In the genomic region with DNA sequence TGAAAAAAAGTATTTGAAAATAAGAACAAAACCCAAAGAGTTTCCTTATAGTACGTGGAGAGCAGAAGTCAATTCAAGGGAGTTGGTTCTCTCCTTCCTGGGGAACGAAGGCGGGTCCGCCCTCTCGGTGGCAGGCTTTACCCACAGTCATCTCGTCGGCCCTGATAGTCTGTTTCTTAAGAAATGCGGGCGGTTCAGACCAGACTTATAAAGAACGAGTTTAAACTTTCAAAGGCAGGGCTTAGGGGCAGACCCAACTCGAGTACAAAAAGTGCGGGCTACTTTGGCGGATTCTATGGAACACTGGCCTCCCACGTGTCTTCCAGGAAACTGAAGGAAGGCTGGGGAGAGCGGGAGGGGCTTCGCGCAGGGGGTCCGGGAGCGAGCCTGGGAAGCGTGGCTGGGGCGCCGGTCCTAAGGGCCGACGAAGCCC, we compare ENCODE assay signal across 8 mouse cellular contexts. TPM values are rescaled to one million over a fixed set of nuclear protein-coding genes. Genes with fewer than 3 reads are reported as not detected.
DNase-seq lines count a peak whose midpoint lies in the region; ATAC-seq and TF ChIP-seq lines count a peak whose summit lies in the region.

No protein-coding gene starts in this region.

- H3K4me3 ChIP-seq in heart, embryonic 10.5 days = peak overlapping the region; percentile 100
- H3K4me3 ChIP-seq in forebrain, embryonic 14.5 days (ENCODE audit: low read depth, low read length) = peak overlapping the region; percentile 96
- H3K4me3 ChIP-seq in liver, adult 2 months (ENCODE audit: insufficient read depth, low read depth, low read length) = peak overlapping the region; percentile 87
- peak overlapping the region; percentile 100 for H3K4me3 ChIP-seq in neural tube, embryonic 15.5 days (replicated peaks)

- TF ChIP-seq POLR2A in liver, adult 2 months (IDR thresholded peaks at IDR 0.05; ENCODE audit: extremely low read depth, insufficient read depth, low read length) = no peak

- no peak for DNase-seq in heart, embryonic 10.5 days (ENCODE audit: low spot score)
- DNase-seq in heart, adult 11 months = no peak
- DNase-seq in Patski (ENCODE audit: low read depth, low spot score) = no peak
- DNase-seq in forebrain, embryonic 14.5 days (ENCODE audit: low spot score) = no peak
- DNase-seq in liver, adult 2 months (ENCODE audit: extremely low read depth, low read depth, low spot score) = peak; percentile 72
- no peak for DNase-seq in right cerebral cortex, postnatal 4 days
- DNase-seq in retina, postnatal 1 day = no peak

- under 1% methylated on average over 24 of the region's 24 CpGs for WGBS in heart, embryonic 10.5 days
- under 1% methylated on average over 24 of the region's 24 CpGs for WGBS in forebrain, embryonic 14.5 days
- under 1% methylated on average over 24 of the region's 24 CpGs for WGBS in liver, adult 2 months
- under 1% methylated on average over 24 of the region's 24 CpGs for WGBS in neural tube, embryonic 15.5 days

- POLR2A ChIA-PET in Patski (lab: Charles Lee) = interaction anchor here (1.5 kb wide), 1 partner anchor 20 kb away, joined by 3 read pairs; no protein-coding TSS in a partner anchor

- peak; percentile 74 for ATAC-seq in Patski
- ATAC-seq in forebrain, embryonic 14.5 days = peak; percentile 89; the same call in 1 of the 2 replicates
- ATAC-seq in neural tube, embryonic 15.5 days (ENCODE audit: low FRiP score) = peak; percentile 88

- in situ Hi-C loops in Patski (cut with MboI; ENCODE audit: low pct_unique_long_range_greater_than_20kb) = loop anchor here (25.0 kb wide), 1 partner anchor 516 kb away; a partner anchor contains a TSS

- H3K79me2 ChIP-seq in liver, adult 2 months (ENCODE audit: control insufficient read depth, insufficient read depth, low read length) = peaks cover 17% of the 10 kb centered on the region

- peak overlapping the region; percentile 99 for H3K27ac ChIP-seq in heart, embryonic 10.5 days
- H3K27ac ChIP-seq in forebrain, embryonic 14.5 days (ENCODE audit: low read depth, low read length) = peak overlapping the region; percentile 92
- H3K27ac ChIP-seq in liver, adult 2 months (replicated peaks; ENCODE audit: insufficient read depth, low read depth, low read length) = peak overlapping the region; percentile 94
- H3K27ac ChIP-seq in neural tube, embryonic 15.5 days (replicated peaks) = peak overlapping the region; percentile 94

- peaks cover 21% of the 10 kb centered on the region for H3K4me1 ChIP-seq in heart, embryonic 10.5 days
- peaks cover 12% of the 10 kb centered on the region for H3K4me1 ChIP-seq in forebrain, embryonic 14.5 days (ENCODE audit: control insufficient read depth, insufficient read depth, low read length)
- H3K4me1 ChIP-seq in liver, adult 2 months (ENCODE audit: control insufficient read depth, insufficient read depth, low read length) = peaks cover 16% of the 10 kb centered on the region
- H3K4me1 ChIP-seq in neural tube, embryonic 15.5 days = peaks cover 25% of the 10 kb centered on the region

- no peak for TF ChIP-seq CTCF in Patski (IDR thresholded peaks at IDR 0.05)
- peak; percentile 57; the same call in 1 of the 2 replicates for TF ChIP-seq CTCF in liver, adult 2 months (IDR thresholded peaks at IDR 0.05; ENCODE audit: low read depth, low read length)

- no peaks in the 10 kb centered on the region for H3K9me3 ChIP-seq in heart, embryonic 10.5 days
- no peaks in the 10 kb centered on the region for H3K9me3 ChIP-seq in forebrain, embryonic 14.5 days (replicated peaks; ENCODE audit: control insufficient read depth, low read length)
- H3K9me3 ChIP-seq in neural tube, embryonic 15.5 days (replicated peaks) = no peaks in the 10 kb centered on the region

- CTCF ChIA-PET in Patski (lab: Charles Lee) = interaction anchor here (1.0 kb wide), 1 partner anchor 204 kb away, joined by 4 read pairs; no protein-coding TSS in a partner anchor

- H3K36me3 ChIP-seq in heart, embryonic 10.5 days = peaks cover 16% of the 10 kb centered on the region; the same call in 1 of the 2 replicates
- peaks cover 7% of the 10 kb centered on the region; the same call in 1 of the 2 replicates for H3K36me3 ChIP-seq in forebrain, embryonic 14.5 days (ENCODE audit: control insufficient read depth, insufficient read depth, low read length)
- H3K36me3 ChIP-seq in liver, adult 2 months (ENCODE audit: control insufficient read depth, insufficient read depth, low read length) = peaks cover 5% of the 10 kb centered on the region
- no peaks in the 10 kb centered on the region for H3K36me3 ChIP-seq in neural tube, embryonic 15.5 days

- peak overlapping the region; percentile 61 for H3K9ac ChIP-seq in forebrain, embryonic 14.5 days (ENCODE audit: low read length)
- peak overlapping the region; percentile 88 for H3K9ac ChIP-seq in liver, adult 2 months (ENCODE audit: low read depth, low read length)
- peak overlapping the region; percentile 97 for H3K9ac ChIP-seq in neural tube, embryonic 15.5 days (replicated peaks)

- peak overlapping the region; percentile 68 for H3K4me2 ChIP-seq in forebrain, embryonic 14.5 days (ENCODE audit: low read length)
- peak overlapping the region; percentile 80 for H3K4me2 ChIP-seq in neural tube, embryonic 15.5 days

- H3K27me3 ChIP-seq in heart, embryonic 10.5 days (ENCODE audit: insufficient read depth, poor library complexity, severe bottlenecking) = no peaks in the 10 kb centered on the region
- H3K27me3 ChIP-seq in Patski = no peaks in the 10 kb centered on the region
- no peaks in the 10 kb centered on the region for H3K27me3 ChIP-seq in forebrain, embryonic 14.5 days (replicated peaks; ENCODE audit: control insufficient read depth, insufficient read depth, low read length)
- H3K27me3 ChIP-seq in liver, adult 2 months (ENCODE audit: control insufficient read depth, insufficient read depth, low read length) = no peaks in the 10 kb centered on the region
- no peaks in the 10 kb centered on the region for H3K27me3 ChIP-seq in neural tube, embryonic 15.5 days (replicated peaks)

RNA-seq across cellular contexts. Expression of a gene that starts 0.5 kb away (rescaled TPM):
- polyA plus RNA-seq in heart, embryonic 10.5 days (2016; fragmentation: Nextera tagmentation; extraction: Ambion mirVana) = 37.1 and 50.4 TPM in 2 replicates
- 115 TPM for polyA plus RNA-seq in Patski (2021)
- polyA plus RNA-seq in forebrain, embryonic 14.5 days (2014; fragmentation: Nextera tagmentation; extraction: Ambion mirVana) = 33.8 and 34.5 TPM in 2 replicates
- 40.7 and 48.3 TPM in 2 replicates for total RNA-seq in liver, adult 2 months (2014; rRNA removed)
- polyA plus RNA-seq in liver, adult 2 months (2012; rRNA removed) = 62.7 and 66.7 TPM in 2 replicates
- polyA plus RNA-seq in neural tube, embryonic 15.5 days (2015; fragmentation: Nextera tagmentation; extraction: Ambion mirVana) = 28.3 and 33.5 TPM in 2 replicates

RNA-seq across cellular contexts. Expression of a gene that starts 0.8 kb away (rescaled TPM):
- 0.95 and 1.8 TPM in 2 replicates for polyA plus RNA-seq in heart, embryonic 10.5 days (2016; fragmentation: Nextera tagmentation; extraction: Ambion mirVana)
- 5.9 TPM for polyA plus RNA-seq in Patski (2021)
- 0.83 and 1.3 TPM in 2 replicates for polyA plus RNA-seq in forebrain, embryonic 14.5 days (2014; fragmentation: Nextera tagmentation; extraction: Ambion mirVana)
- 0.20 and 0.37 TPM in 2 replicates for total RNA-seq in liver, adult 2 months (2014; rRNA removed)
- polyA plus RNA-seq in liver, adult 2 months (2012; rRNA removed) = 0.48 and 0.85 TPM in 2 replicates
- 0.82 and 0.87 TPM in 2 replicates for polyA plus RNA-seq in neural tube, embryonic 15.5 days (2015; fragmentation: Nextera tagmentation; extraction: Ambion mirVana)

RNA-seq across cellular contexts. Expression of a gene that starts 14.5 kb away (rescaled TPM):
- polyA plus RNA-seq in heart, embryonic 10.5 days (2016; fragmentation: Nextera tagmentation; extraction: Ambion mirVana) = 68.1 and 78.1 TPM in 2 replicates
- polyA plus RNA-seq in Patski (2021) = 44.5 TPM
- 67.4 and 80.0 TPM in 2 replicates for polyA plus RNA-seq in forebrain, embryonic 14.5 days (2014; fragmentation: Nextera tagmentation; extraction: Ambion mirVana)
- 14.6 and 16.0 TPM in 2 replicates for total RNA-seq in liver, adult 2 months (2014; rRNA removed)
- polyA plus RNA-seq in liver, adult 2 months (2012; rRNA removed) = 1.7 and 2.2 TPM in 2 replicates
- 89.8 and 91.1 TPM in 2 replicates for polyA plus RNA-seq in neural tube, embryonic 15.5 days (2015; fragmentation: Nextera tagmentation; extraction: Ambion mirVana)

Comparison
In these comparisons a context has a peak if more than half of its experiments do, and no peak if none do; other contexts are left out.
1. RNA of a gene that starts 14.5 kb away (polyA plus RNA-seq): 89.8 to 91.1 TPM in neural tube, embryonic 15.5 days, 68.1 to 78.1 TPM in heart, embryonic 10.5 days, 67.4 to 80.0 TPM in forebrain, embryonic 14.5 days and 44.5 TPM in Patski (single experiment); 1.7 to 2.2 TPM in liver, adult 2 months; every median in the first group is over 10 times any median in the second.
2. Peak in every context shown above with its lines, with median percentiles within 50 percentile points of each other: H3K27ac ChIP-seq, H3K4me3 ChIP-seq, ATAC-seq and H3K9ac ChIP-seq.